Mouse (Mus musculus): ENCODE results near the gene Pcyt1b. TPM values are rescaled to one million over a fixed set of nuclear protein-coding genes. Genes with fewer than 3 reads are reported as not detected.

Pcyt1b gene
- polyA plus RNA-seq (2016; fragmentation: Nextera tagmentation; extraction: Ambion mirVana), result 7.3 and 8.5 TPM in 2 replicates

- 20% methylated on average over 3 of the region's 3 CpGs for WGBS
- Histone ChIP-seq H3K9ac (no peak within 1 kb of the TSS), H3K27ac (no peak within 1 kb of the TSS), H3K4me1 (no peaks in the 10 kb centered on the region), H3K36me3 (no peaks in the 10 kb centered on the region), H3K9me3 (no peaks in the 10 kb centered on the region), H3K4me2 (replicated peaks) (no peak within 1 kb of the TSS), H3K4me3 (no peak within 1 kb of the TSS), H3K27me3 (no peaks in the 10 kb centered on the region)
- no peak for ATAC-seq (ENCODE audit: insufficient number of reproducible peaks, insufficient read depth, low FRiP score, low TSS enrichment)
These were observed at the start of gene Pcyt1b for GRCm38 (mm10) chrX:93654218-93655002. Gene Pcyt1b, plus strand, starts transcription at chrX:93654863.

DNA sequence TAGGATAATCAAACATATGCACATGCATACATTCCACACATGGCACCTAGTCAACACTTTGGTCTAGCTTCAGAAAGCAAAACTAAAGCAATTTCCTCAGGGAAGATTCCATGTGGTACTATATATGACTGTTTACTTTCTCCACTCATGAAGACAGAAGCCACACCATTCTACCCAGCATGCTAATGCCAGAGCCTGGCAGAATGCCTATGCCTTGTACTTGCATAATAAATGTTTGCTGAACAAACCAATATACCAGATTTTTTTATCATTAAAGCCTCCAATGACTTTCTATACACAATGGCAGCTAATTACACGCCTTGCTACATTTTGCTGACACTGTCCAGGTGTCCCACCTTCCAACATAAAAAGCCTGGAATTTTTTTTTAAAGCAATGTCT is 24.4 kb upstream of the Pcyt1b start:
- no peak for ATAC-seq (ENCODE audit: insufficient number of reproducible peaks, insufficient read depth, low FRiP score, low TSS enrichment)
- Histone ChIP-seq H3K27me3 (no peaks in the 10 kb centered on the region), H3K9me3 (no peaks in the 10 kb centered on the region), H3K4me3 (no peak overlapping the region), H3K4me2 (replicated peaks) (0 out of 2 replicates have a peak overlapping the region, but pooled peaks have one; percentile 7), H3K9ac (no peak overlapping the region), H3K27ac (no peak overlapping the region), H3K36me3 (no peaks in the 10 kb centered on the region), H3K4me1 (no peaks in the 10 kb centered on the region)
- WGBS, result 60% methylated on average over 1 of the region's 1 CpGs

GRCm38 (mm10) chrX:93631657-93632449 is 22.8 kb upstream of the Pcyt1b start, which contains the start of gene Pola1:
Gene Pola1, minus strand, starts transcription at chrX:93632155.
- WGBS, result 18% methylated on average over 53 of the region's 53 CpGs
- peak within 1 kb of the TSS; percentile 49 for H3K9ac ChIP-seq
- ATAC-seq (ENCODE audit: insufficient number of reproducible peaks, insufficient read depth, low FRiP score, low TSS enrichment), result peak; percentile 97

GRCm38 (mm10) chrX:93634861-93635375 is 19.7 kb upstream of the Pcyt1b start:
- Histone ChIP-seq H3K9ac (no peak overlapping the region), H3K4me3 (no peak overlapping the region), H3K4me1 (no peaks in the 10 kb centered on the region), H3K27me3 (no peaks in the 10 kb centered on the region), H3K9me3 (no peaks in the 10 kb centered on the region), H3K4me2 (replicated peaks) (no peak overlapping the region), H3K36me3 (no peaks in the 10 kb centered on the region), H3K27ac (no peak overlapping the region)
- ATAC-seq (ENCODE audit: insufficient number of reproducible peaks, insufficient read depth, low FRiP score, low TSS enrichment), result no peak
- 90% methylated on average over 2 of the region's 2 CpGs for WGBS

More at GRCm38 (mm10) chrX:93631657-93632449, 22.8 kb upstream of the Pcyt1b start, which contains the start of gene Pola1:
- peak within 1 kb of the TSS; percentile 53 for H3K4me2 ChIP-seq (replicated peaks)
- no peaks in the 10 kb centered on the region for H3K4me1 ChIP-seq
- H3K27ac ChIP-seq, result peak within 1 kb of the TSS; percentile 41; the same call in 1 of the 2 replicates
- H3K4me3 ChIP-seq, result peak within 1 kb of the TSS; percentile 51
- H3K9me3 ChIP-seq, result no peaks in the 10 kb centered on the region
- no peaks in the 10 kb centered on the region for H3K27me3 ChIP-seq
- H3K36me3 ChIP-seq, result no peaks in the 10 kb centered on the region

DNA sequence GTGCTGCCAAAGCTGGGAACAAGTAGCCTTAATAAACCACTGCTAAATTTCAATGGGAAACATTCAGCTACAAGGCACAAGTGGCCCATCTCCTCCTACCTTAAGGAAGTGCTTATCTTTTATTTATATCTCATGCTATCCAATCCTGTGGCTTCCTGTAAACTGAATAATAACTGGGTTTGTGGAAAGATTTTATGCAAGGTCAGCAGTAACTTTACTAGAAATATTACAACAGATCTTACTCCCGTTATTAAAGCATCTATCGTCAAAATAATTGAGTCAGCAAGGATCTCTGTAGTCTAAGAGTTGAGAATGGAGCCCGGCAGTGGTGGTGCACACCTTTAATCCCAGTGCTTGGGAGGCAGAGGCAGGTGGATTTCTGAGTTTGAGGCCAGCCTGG is 11.1 kb upstream of the Pcyt1b start:
- Histone ChIP-seq H3K36me3 (no peaks in the 10 kb centered on the region), H3K4me1 (no peaks in the 10 kb centered on the region), H3K4me3 (no peak overlapping the region), H3K27me3 (no peaks in the 10 kb centered on the region), H3K27ac (no peak overlapping the region), H3K9me3 (no peaks in the 10 kb centered on the region), H3K4me2 (replicated peaks) (no peak overlapping the region), H3K9ac (no peak overlapping the region)
- ATAC-seq (ENCODE audit: insufficient number of reproducible peaks, insufficient read depth, low FRiP score, low TSS enrichment), result no peak
- 87% methylated on average over 3 of the region's 3 CpGs for WGBS

DNA sequence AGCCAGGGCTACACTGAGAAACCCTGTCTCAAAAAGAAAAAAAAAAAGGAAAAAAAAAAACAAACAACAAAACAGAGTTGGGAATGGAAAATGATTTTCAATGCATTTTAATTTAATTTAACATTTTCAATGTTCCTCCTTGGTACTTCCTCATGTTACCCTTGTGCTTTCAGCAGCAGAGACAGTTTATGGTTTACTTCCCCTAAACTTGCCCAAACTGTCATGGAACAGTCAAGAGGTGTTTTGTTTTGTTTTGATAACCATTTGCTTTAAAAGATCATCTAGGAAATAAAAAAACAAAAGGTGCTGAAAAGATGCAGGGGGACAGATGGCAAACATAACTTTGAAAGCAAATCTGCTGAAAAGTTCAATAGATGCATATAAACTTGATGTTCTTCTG is 10.6 kb upstream of the Pcyt1b start:
- Histone ChIP-seq H3K4me1 (no peaks in the 10 kb centered on the region), H3K4me3 (no peak overlapping the region), H3K9ac (no peak overlapping the region), H3K36me3 (no peaks in the 10 kb centered on the region), H3K9me3 (no peaks in the 10 kb centered on the region), H3K4me2 (replicated peaks) (no peak overlapping the region), H3K27ac (no peak overlapping the region), H3K27me3 (no peaks in the 10 kb centered on the region)
- ATAC-seq (ENCODE audit: insufficient number of reproducible peaks, insufficient read depth, low FRiP score, low TSS enrichment), result no peak

- no peak overlapping the region for H3K27ac ChIP-seq
- no peak for ATAC-seq (ENCODE audit: insufficient number of reproducible peaks, insufficient read depth, low FRiP score, low TSS enrichment)
- WGBS, result 83% methylated on average over 2 of the region's 2 CpGs
These were observed 3.9 kb upstream of the Pcyt1b start for GRCm38 (mm10) chrX:93650738-93651137.

DNA sequence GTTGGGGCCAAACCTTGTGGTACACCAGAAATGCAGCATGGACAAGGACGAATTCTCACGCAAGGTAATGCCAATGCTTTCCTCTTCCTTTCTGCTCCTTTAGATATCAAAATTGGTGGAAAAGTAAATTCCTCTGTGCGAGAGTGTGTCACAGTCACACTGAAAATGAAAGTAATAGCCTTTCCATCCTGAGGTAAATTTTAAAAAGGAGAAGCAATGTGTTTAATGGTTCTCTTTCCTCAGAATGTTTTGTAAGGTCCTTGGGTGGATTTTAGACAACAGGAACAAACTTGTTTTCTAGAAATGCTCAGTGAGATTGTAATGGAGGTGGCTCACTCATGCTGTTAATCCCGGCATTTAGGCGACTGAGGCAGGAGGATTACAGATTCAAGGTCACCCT is 490 bp downstream of the Pcyt1b start:
- Histone ChIP-seq H3K9ac (no peak overlapping the region), H3K9me3 (no peaks in the 10 kb centered on the region), H3K27me3 (no peaks in the 10 kb centered on the region), H3K4me1 (no peaks in the 10 kb centered on the region), H3K27ac (no peak overlapping the region), H3K4me3 (no peak overlapping the region), H3K4me2 (replicated peaks) (no peak overlapping the region), H3K36me3 (no peaks in the 10 kb centered on the region)
- WGBS, result 80% methylated on average over 5 of the region's 5 CpGs
- ATAC-seq (ENCODE audit: insufficient number of reproducible peaks, insufficient read depth, low FRiP score, low TSS enrichment), result no peak

More at GRCm38 (mm10) chrX:93650738-93651137, 3.9 kb upstream of the Pcyt1b start:
- Histone ChIP-seq H3K4me1 (no peaks in the 10 kb centered on the region), H3K4me2 (replicated peaks) (no peak overlapping the region), H3K36me3 (no peaks in the 10 kb centered on the region), H3K4me3 (no peak overlapping the region), H3K9ac (no peak overlapping the region), H3K27me3 (no peaks in the 10 kb centered on the region), H3K9me3 (no peaks in the 10 kb centered on the region)

DNA sequence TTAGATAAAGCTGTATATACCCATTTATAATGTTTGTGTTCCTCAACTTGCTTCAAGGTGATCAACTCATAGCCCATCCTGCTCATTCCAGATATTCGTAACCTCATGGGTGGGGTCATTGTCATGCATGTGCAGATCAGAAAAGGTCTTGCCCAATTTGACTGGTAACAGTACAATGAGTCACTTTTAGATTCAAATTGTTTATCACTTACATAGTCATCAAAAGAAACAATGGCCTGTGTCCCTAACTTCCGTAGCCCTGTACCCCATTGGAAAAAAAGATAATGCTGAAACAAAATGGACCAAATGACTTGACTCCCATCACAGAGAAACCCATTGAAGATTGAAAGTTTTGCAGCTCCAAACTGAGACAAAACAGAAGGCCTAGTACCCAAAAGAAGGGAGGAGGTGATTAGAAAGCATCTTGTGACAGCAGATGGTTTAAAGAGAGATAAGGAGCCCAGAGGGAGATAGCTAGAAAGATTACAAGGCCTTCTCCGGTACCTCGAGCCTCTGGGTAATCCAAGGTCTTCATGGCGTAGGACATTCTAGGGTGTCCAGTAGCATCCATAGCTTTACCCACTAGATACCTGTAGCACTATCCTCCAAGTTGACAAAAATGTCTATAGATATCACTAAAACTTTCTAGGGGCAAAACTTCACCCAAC is 9.4 kb downstream of the Pcyt1b start:
- no peak overlapping the region for H3K27ac ChIP-seq
- no peaks in the 10 kb centered on the region for H3K4me1 ChIP-seq
- H3K9me3 ChIP-seq, result no peaks in the 10 kb centered on the region
- ATAC-seq (ENCODE audit: insufficient number of reproducible peaks, insufficient read depth, low FRiP score, low TSS enrichment), result no peak
- H3K4me3 ChIP-seq, result no peak overlapping the region
- H3K9ac ChIP-seq, result no peak overlapping the region
- no peak overlapping the region for H3K4me2 ChIP-seq (replicated peaks)
- H3K36me3 ChIP-seq, result no peaks in the 10 kb centered on the region
- no peaks in the 10 kb centered on the region for H3K27me3 ChIP-seq
- 86% methylated on average over 5 of the region's 5 CpGs for WGBS

DNA sequence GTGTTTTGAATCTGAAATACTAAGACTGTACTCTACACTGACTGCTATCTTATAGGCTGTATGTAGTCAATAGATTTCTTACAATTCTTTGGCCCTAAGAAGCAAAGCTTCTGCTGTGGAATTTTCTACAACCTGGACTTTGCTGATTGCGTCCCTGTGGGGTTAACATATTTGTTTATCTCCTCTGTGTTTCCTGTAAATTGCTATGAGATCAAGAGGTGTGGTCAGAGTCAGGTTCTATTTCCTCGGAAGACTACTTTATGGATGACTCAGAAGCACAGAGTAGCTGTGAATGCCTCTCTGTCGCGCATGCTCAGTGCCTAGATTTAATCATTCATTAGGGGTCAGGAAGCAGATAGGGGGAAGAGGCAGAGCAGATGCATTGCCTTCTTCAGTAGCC is 10.1 kb downstream of the Pcyt1b start:
- Histone ChIP-seq H3K4me2 (replicated peaks) (no peak overlapping the region), H3K27me3 (no peaks in the 10 kb centered on the region), H3K9me3 (no peaks in the 10 kb centered on the region), H3K27ac (no peak overlapping the region), H3K4me1 (no peaks in the 10 kb centered on the region), H3K4me3 (no peak overlapping the region), H3K9ac (no peak overlapping the region), H3K36me3 (no peaks in the 10 kb centered on the region)
- WGBS, result 66% methylated on average over 4 of the region's 4 CpGs
- no peak for ATAC-seq (ENCODE audit: insufficient number of reproducible peaks, insufficient read depth, low FRiP score, low TSS enrichment)

DNA sequence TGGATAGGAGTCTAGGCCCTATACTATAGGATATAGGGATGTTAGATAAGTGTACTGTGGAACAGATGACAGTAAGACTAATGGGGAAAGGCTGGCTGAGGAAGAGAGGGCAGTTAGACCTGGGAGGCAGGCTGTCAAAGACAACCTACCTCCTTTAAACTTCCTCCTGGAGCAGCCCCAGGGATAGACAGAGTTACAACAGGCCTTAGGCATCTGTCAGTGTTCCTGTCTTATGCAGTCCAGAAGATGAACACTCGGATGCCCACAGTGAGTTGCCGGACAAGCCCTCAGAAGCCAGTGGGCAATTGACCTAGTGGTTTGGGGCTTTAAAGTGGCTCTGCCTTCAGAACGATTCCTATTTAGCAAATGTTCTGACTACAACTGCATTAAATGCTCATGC is 19.8 kb downstream of the Pcyt1b start:
- ATAC-seq (ENCODE audit: insufficient number of reproducible peaks, insufficient read depth, low FRiP score, low TSS enrichment), result no peak
- no peak overlapping the region for H3K4me3 ChIP-seq
- no peaks in the 10 kb centered on the region for H3K9me3 ChIP-seq

More for the DNA sequence above, 19.8 kb downstream of the Pcyt1b start:
- H3K4me2 ChIP-seq (replicated peaks), result peak overlapping the region; percentile 51
- peak overlapping the region; percentile 75 for H3K27ac ChIP-seq
- no peaks in the 10 kb centered on the region for H3K4me1 ChIP-seq
- WGBS, result 29% methylated on average over 3 of the region's 3 CpGs
- no peaks in the 10 kb centered on the region for H3K36me3 ChIP-seq
- H3K9ac ChIP-seq, result no peak overlapping the region
- H3K27me3 ChIP-seq, result 0 out of 2 replicates have a peak, but pooled peaks cover 3% of the 10 kb centered on the region

Measured in embryonic facial prominence, embryonic 12.5 days (tissue).